Mouse (Mus musculus): ENCODE results near the gene Ccr7. TPM values are rescaled to one million over a fixed set of nuclear protein-coding genes. Genes with fewer than 3 reads are reported as not detected.
A peak's percentile ranks its signal among the peaks of the same experiment; 100 is the strongest.

Ccr7 gene
- polyA plus RNA-seq, 1 experiment: 2.0 TPM

- no peak overlapping the region for H3K27ac ChIP-seq (ENCODE audit: control insufficient read depth, insufficient read depth, low read depth, low read length)
- peaks cover 17% of the 10 kb centered on the region for H3K4me1 ChIP-seq (ENCODE audit: control insufficient read depth, insufficient read depth, low read length)
- no peaks in the 10 kb centered on the region for H3K36me3 ChIP-seq (ENCODE audit: control insufficient read depth, insufficient read depth, low read length)
- H3K4me3 ChIP-seq (ENCODE audit: control insufficient read depth, low read depth, low read length): no peak overlapping the region
- H3K27me3 ChIP-seq (ENCODE audit: control insufficient read depth, insufficient read depth, low read length): no peaks in the 10 kb centered on the region
- no peak for TF ChIP-seq POLR2A (IDR thresholded peaks at IDR 0.05; ENCODE audit: control insufficient read depth, low read depth, low read length)
- TF ChIP-seq CTCF (IDR thresholded peaks at IDR 0.05; ENCODE audit: control insufficient read depth, insufficient read depth, insufficient replicate concordance, low read depth, low read length): no peak
Observed at GRCm38 (mm10) chr11:99130736-99131462, 24.0 kb downstream of the Ccr7 start.

GRCm38 (mm10) chr11:99129287-99129686 lies 25.6 kb downstream of the Ccr7 start:
- H3K4me1 ChIP-seq (ENCODE audit: control insufficient read depth, insufficient read depth, low read length): peaks cover 17% of the 10 kb centered on the region
- no peak overlapping the region for H3K27ac ChIP-seq (ENCODE audit: control insufficient read depth, insufficient read depth, low read depth, low read length)
- no peak for TF ChIP-seq POLR2A (IDR thresholded peaks at IDR 0.05; ENCODE audit: control insufficient read depth, low read depth, low read length)
- no peak for TF ChIP-seq CTCF (IDR thresholded peaks at IDR 0.05; ENCODE audit: control insufficient read depth, insufficient read depth, insufficient replicate concordance, low read depth, low read length)

GRCm38 (mm10) chr11:99127785-99128682 lies 26.8 kb downstream of the Ccr7 start:
- Histone ChIP-seq H3K27ac (ENCODE audit: control insufficient read depth, insufficient read depth, low read depth, low read length) (no peak overlapping the region), H3K4me3 (ENCODE audit: control insufficient read depth, low read depth, low read length) (no peak overlapping the region), H3K4me1 (ENCODE audit: control insufficient read depth, insufficient read depth, low read length) (peaks cover 17% of the 10 kb centered on the region), H3K27me3 (ENCODE audit: control insufficient read depth, insufficient read depth, low read length) (no peaks in the 10 kb centered on the region), H3K36me3 (ENCODE audit: control insufficient read depth, insufficient read depth, low read length) (no peaks in the 10 kb centered on the region)
- TF ChIP-seq CTCF (IDR thresholded peaks at IDR 0.05; ENCODE audit: control insufficient read depth, insufficient read depth, insufficient replicate concordance, low read depth, low read length) (no peak), POLR2A (IDR thresholded peaks at IDR 0.05; ENCODE audit: control insufficient read depth, low read depth, low read length) (no peak)

More at GRCm38 (mm10) chr11:99129287-99129686, 25.6 kb downstream of the Ccr7 start:
- Histone ChIP-seq H3K36me3 (ENCODE audit: control insufficient read depth, insufficient read depth, low read length) (no peaks in the 10 kb centered on the region), H3K27me3 (ENCODE audit: control insufficient read depth, insufficient read depth, low read length) (no peaks in the 10 kb centered on the region), H3K4me3 (ENCODE audit: control insufficient read depth, low read depth, low read length) (no peak overlapping the region)

- H3K27ac ChIP-seq (ENCODE audit: control insufficient read depth, insufficient read depth, low read depth, low read length): peak overlapping the region; percentile 65
- no peaks in the 10 kb centered on the region for H3K27me3 ChIP-seq (ENCODE audit: control insufficient read depth, insufficient read depth, low read length)
- peaks cover 8% of the 10 kb centered on the region for H3K4me1 ChIP-seq (ENCODE audit: control insufficient read depth, insufficient read depth, low read length)
- H3K4me3 ChIP-seq (ENCODE audit: control insufficient read depth, low read depth, low read length): no peak overlapping the region
- TF ChIP-seq POLR2A (IDR thresholded peaks at IDR 0.05; ENCODE audit: control insufficient read depth, low read depth, low read length) (no peak), CTCF (IDR thresholded peaks at IDR 0.05; ENCODE audit: control insufficient read depth, insufficient read depth, insufficient replicate concordance, low read depth, low read length) (no peak)
- H3K36me3 ChIP-seq (ENCODE audit: control insufficient read depth, insufficient read depth, low read length): no peaks in the 10 kb centered on the region
Observed at GRCm38 (mm10) chr11:99126482-99127253, 28.2 kb downstream of the Ccr7 start.

- peaks cover 14% of the 10 kb centered on the region for H3K4me1 ChIP-seq (ENCODE audit: control insufficient read depth, insufficient read depth, low read length)
- no peaks in the 10 kb centered on the region for H3K36me3 ChIP-seq (ENCODE audit: control insufficient read depth, insufficient read depth, low read length)
- H3K27ac ChIP-seq (ENCODE audit: control insufficient read depth, insufficient read depth, low read depth, low read length): no peak overlapping the region
- no peak for TF ChIP-seq CTCF (IDR thresholded peaks at IDR 0.05; ENCODE audit: control insufficient read depth, insufficient read depth, insufficient replicate concordance, low read depth, low read length)
- TF ChIP-seq POLR2A (IDR thresholded peaks at IDR 0.05; ENCODE audit: control insufficient read depth, low read depth, low read length): no peak
- no peak overlapping the region for H3K4me3 ChIP-seq (ENCODE audit: control insufficient read depth, low read depth, low read length)
- no peaks in the 10 kb centered on the region for H3K27me3 ChIP-seq (ENCODE audit: control insufficient read depth, insufficient read depth, low read length)
Observed at GRCm38 (mm10) chr11:99124635-99125029, 30.2 kb downstream of the Ccr7 start.

- Histone ChIP-seq H3K4me3 (ENCODE audit: control insufficient read depth, low read depth, low read length) (no peak overlapping the region), H3K36me3 (ENCODE audit: control insufficient read depth, insufficient read depth, low read length) (no peaks in the 10 kb centered on the region), H3K27me3 (ENCODE audit: control insufficient read depth, insufficient read depth, low read length) (no peaks in the 10 kb centered on the region), H3K4me1 (ENCODE audit: control insufficient read depth, insufficient read depth, low read length) (peaks cover 13% of the 10 kb centered on the region), H3K27ac (ENCODE audit: control insufficient read depth, insufficient read depth, low read depth, low read length) (no peak overlapping the region)
- TF ChIP-seq CTCF (IDR thresholded peaks at IDR 0.05; ENCODE audit: control insufficient read depth, insufficient read depth, insufficient replicate concordance, low read depth, low read length) (no peak), POLR2A (IDR thresholded peaks at IDR 0.05; ENCODE audit: control insufficient read depth, low read depth, low read length) (no peak)
Observed at GRCm38 (mm10) chr11:99123977-99124634, 30.8 kb downstream of the Ccr7 start.
